ENCODE assay signal across 19 mouse cellular contexts in the genomic region with DNA sequence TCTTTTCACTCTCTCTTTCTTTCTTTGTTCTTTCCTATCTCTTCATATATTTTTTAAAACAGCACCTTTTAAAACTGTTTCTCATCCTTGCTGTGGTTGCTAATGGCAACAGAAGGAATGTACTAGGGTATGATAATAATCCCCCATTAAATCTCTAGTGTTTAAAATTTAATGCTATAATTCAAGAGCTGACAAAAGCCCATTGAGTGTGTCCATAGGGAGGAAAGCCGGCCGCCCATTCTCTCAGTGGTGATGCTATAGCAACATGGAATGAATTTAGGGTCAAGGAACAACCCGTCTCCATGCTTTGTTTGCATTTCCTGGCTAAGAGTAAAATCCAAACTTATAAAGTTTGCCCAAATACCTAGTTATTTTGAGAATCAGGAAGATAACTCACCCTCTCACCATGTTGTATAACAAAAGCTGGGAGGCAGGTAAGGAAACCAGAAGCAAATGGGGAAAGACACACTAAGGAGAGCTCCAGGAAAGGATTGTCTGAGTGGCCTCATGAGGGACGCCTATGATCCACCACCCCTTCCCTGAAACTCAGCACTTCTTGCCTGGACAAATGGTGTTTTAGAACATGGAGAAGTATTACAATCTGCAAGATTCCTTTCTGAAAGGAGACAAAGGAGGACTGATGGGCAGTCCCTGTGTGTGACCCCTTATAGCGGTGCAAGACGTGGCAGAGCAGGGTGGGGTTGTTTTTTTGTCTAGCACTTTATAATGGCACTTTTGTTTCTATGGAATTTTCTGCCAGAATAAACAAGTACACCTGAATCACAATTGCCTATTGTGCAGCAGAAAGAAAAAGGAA.
DNase-seq lines count a peak whose midpoint lies in the region; ATAC-seq lines count a peak whose summit lies in the region.
"Had no signal": no experiment of that assay in that cellular context is flagged by ENCODE, and none has a peak within 500 bp of the region (broad histone marks: within the 10 kb centered on the region; RNA-seq: fewer than 3 reads in every experiment).

No protein-coding gene starts in this region.

- H3K4me2 ChIP-seq in forebrain, embryonic 11.5 days (ENCODE audit: low read depth, low read length, severe bottlenecking), result no peak overlapping the region
- no peak overlapping the region for H3K4me2 ChIP-seq in forebrain, embryonic 15.5 days (replicated peaks)
- H3K4me2 ChIP-seq in forebrain, embryonic 16.5 days (ENCODE audit: low read length), result no peak overlapping the region
- H3K4me2 ChIP-seq in midbrain, embryonic 11.5 days, result peak overlapping the region; percentile 14; the same call in 1 of the 2 replicates
- H3K4me2 ChIP-seq in neural tube, embryonic 15.5 days, result no peak overlapping the region
- H3K4me2 ChIP-seq: embryonic facial prominence, embryonic 15.5 days; heart, embryonic 12.5 days had no signal

- no peaks in the 10 kb centered on the region for H3K27me3 ChIP-seq in forebrain, embryonic 11.5 days (ENCODE audit: control insufficient read depth, insufficient read depth, low read length)
- H3K27me3 ChIP-seq in forebrain, embryonic 15.5 days, result no peaks in the 10 kb centered on the region
- no peaks in the 10 kb centered on the region for H3K27me3 ChIP-seq in forebrain, embryonic 16.5 days (replicated peaks; ENCODE audit: control insufficient read depth, insufficient read depth, low read length)
- H3K27me3 ChIP-seq in midbrain, embryonic 11.5 days (ENCODE audit: control insufficient read depth, insufficient read depth, low read length), result no peaks in the 10 kb centered on the region
- no peaks in the 10 kb centered on the region for H3K27me3 ChIP-seq in neural tube, embryonic 15.5 days (replicated peaks)
- H3K27me3 ChIP-seq: CH12.LX; embryonic facial prominence, embryonic 15.5 days; heart, embryonic 12.5 days had no signal

- H3K9ac ChIP-seq in forebrain, embryonic 11.5 days (ENCODE audit: low read length), result no peak overlapping the region
- no peak overlapping the region for H3K9ac ChIP-seq in forebrain, embryonic 15.5 days (replicated peaks)
- H3K9ac ChIP-seq in forebrain, embryonic 16.5 days (replicated peaks; ENCODE audit: low read depth, low read length), result no peak overlapping the region
- no peak overlapping the region for H3K9ac ChIP-seq in midbrain, embryonic 11.5 days (ENCODE audit: low read length)
- H3K9ac ChIP-seq in neural tube, embryonic 15.5 days (replicated peaks), result no peak overlapping the region
- H3K9ac ChIP-seq: embryonic facial prominence, embryonic 15.5 days; heart, embryonic 12.5 days; liver, embryonic 14.5 days had no signal

- H3K9me3 ChIP-seq in forebrain, embryonic 11.5 days (ENCODE audit: control insufficient read depth, low read length), result no peaks in the 10 kb centered on the region
- no peaks in the 10 kb centered on the region for H3K9me3 ChIP-seq in forebrain, embryonic 15.5 days
- H3K9me3 ChIP-seq in forebrain, embryonic 16.5 days (ENCODE audit: control insufficient read depth, low read length), result no peaks in the 10 kb centered on the region
- no peaks in the 10 kb centered on the region for H3K9me3 ChIP-seq in midbrain, embryonic 11.5 days (ENCODE audit: control insufficient read depth, low read length)
- H3K9me3 ChIP-seq in neural tube, embryonic 15.5 days (replicated peaks), result no peaks in the 10 kb centered on the region
- H3K9me3 ChIP-seq: embryonic facial prominence, embryonic 15.5 days; heart, embryonic 12.5 days had no signal

- H3K27ac ChIP-seq in forebrain, embryonic 11.5 days (ENCODE audit: low read depth, low read length), result no peak overlapping the region
- H3K27ac ChIP-seq in forebrain, embryonic 15.5 days (replicated peaks), result no peak overlapping the region
- H3K27ac ChIP-seq in forebrain, embryonic 16.5 days (ENCODE audit: low read length), result no peak overlapping the region
- peak overlapping the region; percentile 67 for H3K27ac ChIP-seq in midbrain, embryonic 11.5 days (ENCODE audit: low read depth, low read length)
- H3K27ac ChIP-seq in neural tube, embryonic 15.5 days (replicated peaks), result no peak overlapping the region
- H3K27ac ChIP-seq: embryonic facial prominence, embryonic 15.5 days; liver, embryonic 14.5 days had no signal

- 24% methylated on average over 6 of the region's 6 CpGs for WGBS in forebrain, embryonic 11.5 days
- 10% methylated on average over 6 of the region's 6 CpGs for WGBS in forebrain, embryonic 15.5 days
- 10% methylated on average over 6 of the region's 6 CpGs for WGBS in forebrain, embryonic 16.5 days
- 20% methylated on average over 6 of the region's 6 CpGs for WGBS in midbrain, embryonic 11.5 days
- 13% methylated on average over 6 of the region's 6 CpGs for WGBS in neural tube, embryonic 15.5 days

- no peak overlapping the region for H3K4me3 ChIP-seq in forebrain, embryonic 11.5 days (ENCODE audit: low read depth, low read length)
- no peak overlapping the region for H3K4me3 ChIP-seq in forebrain, embryonic 15.5 days
- no peak overlapping the region for H3K4me3 ChIP-seq in forebrain, embryonic 16.5 days (replicated peaks; ENCODE audit: low read length)
- H3K4me3 ChIP-seq in midbrain, embryonic 11.5 days (ENCODE audit: low read depth, low read length), result no peak overlapping the region
- H3K4me3 ChIP-seq in neural tube, embryonic 15.5 days (replicated peaks), result no peak overlapping the region
- H3K4me3 ChIP-seq: embryonic facial prominence, embryonic 15.5 days; heart, embryonic 12.5 days had no signal

- peak; percentile 65 for ATAC-seq in forebrain, embryonic 11.5 days (replicated peaks; ENCODE audit: low FRiP score)
- ATAC-seq in forebrain, embryonic 15.5 days (replicated peaks), result no peak; the same call in 1 of the 2 replicates
- 0 out of 2 replicates have a peak, but pooled peaks have one; percentile 55 for ATAC-seq in forebrain, embryonic 16.5 days
- peak; percentile 90 for ATAC-seq in midbrain, embryonic 11.5 days (ENCODE audit: low FRiP score)
- ATAC-seq in neural tube, embryonic 15.5 days (ENCODE audit: low FRiP score), result peak; percentile 57; the same call in 1 of the 2 replicates
- ATAC-seq: lung, postnatal 0 days had no signal

- DNase-seq in forebrain, embryonic 11.5 days (ENCODE audit: low spot score), result peak; percentile 64
- peak; percentile 92 for DNase-seq in midbrain, embryonic 11.5 days (ENCODE audit: low spot score, missing footprints)
- DNase-seq in spleen, postnatal 14 days (ENCODE audit: low spot score in 2 of 2), result no peak
- no peak for DNase-seq in kidney, adult 18-20 months
- no peak for DNase-seq in frontal cortex, adult 2 months (ENCODE audit: extremely low spot score in 1 of 2, low spot score in 1 of 2)
- DNase-seq: cerebellum, adult 11-12 months; gastrocnemius, postnatal 25 days; heart, postnatal 4 days; kidney, adult 11 months; spleen, adult 18-20 months; thymus, postnatal 25 days had no signal

- H3K36me3 ChIP-seq in forebrain, embryonic 11.5 days (ENCODE audit: control insufficient read depth, insufficient read depth, low read length), result no peaks in the 10 kb centered on the region
- H3K36me3 ChIP-seq in forebrain, embryonic 15.5 days, result no peaks in the 10 kb centered on the region
- no peaks in the 10 kb centered on the region for H3K36me3 ChIP-seq in forebrain, embryonic 16.5 days (ENCODE audit: control insufficient read depth, insufficient read depth)
- no peaks in the 10 kb centered on the region for H3K36me3 ChIP-seq in midbrain, embryonic 11.5 days (ENCODE audit: control insufficient read depth, insufficient read depth, low read length)
- H3K36me3 ChIP-seq in neural tube, embryonic 15.5 days, result no peaks in the 10 kb centered on the region
- H3K36me3 ChIP-seq: embryonic facial prominence, embryonic 15.5 days; heart, embryonic 12.5 days had no signal

- H3K4me1 ChIP-seq in forebrain, embryonic 11.5 days (replicated peaks; ENCODE audit: control insufficient read depth, insufficient read depth, low read length), result peaks cover 6% of the 10 kb centered on the region; the same call in 1 of the 2 replicates
- peaks cover 5% of the 10 kb centered on the region; the same call in 1 of the 2 replicates for H3K4me1 ChIP-seq in forebrain, embryonic 15.5 days
- H3K4me1 ChIP-seq in forebrain, embryonic 16.5 days (replicated peaks; ENCODE audit: control insufficient read depth, insufficient read depth, low read length), result peaks cover 3% of the 10 kb centered on the region
- H3K4me1 ChIP-seq in midbrain, embryonic 11.5 days (ENCODE audit: control insufficient read depth, insufficient read depth, low read length), result peaks cover 14% of the 10 kb centered on the region
- no peaks in the 10 kb centered on the region for H3K4me1 ChIP-seq in neural tube, embryonic 15.5 days
- H3K4me1 ChIP-seq: embryonic facial prominence, embryonic 15.5 days; heart, embryonic 12.5 days had no signal

Comparison
In these comparisons a context has a peak if more than half of its experiments do, and no peak if none do; other contexts are left out.
1. DNase-seq: peak in forebrain, embryonic 11.5 days (single experiment) and midbrain, embryonic 11.5 days (single experiment); none in spleen, postnatal 14 days (0 of 2), kidney, adult 18-20 months (single experiment) and frontal cortex, adult 2 months (0 of 2).